Mouse (Mus musculus): ENCODE measurements around the gene Rhno1. TPM values are rescaled to one million over a fixed set of nuclear protein-coding genes. Genes with fewer than 3 reads are reported as not detected.
"Not testable (repeated sequence)": the region's sequence is repeated elsewhere in the genome, so short reads cannot be mapped to it uniquely, and the experiment has no call there.

Gene Rhno1
- polyA plus RNA-seq (2015; fragmentation: Nextera tagmentation; extraction: Ambion mirVana), result 133 and 144 TPM in 2 replicates

DNA sequence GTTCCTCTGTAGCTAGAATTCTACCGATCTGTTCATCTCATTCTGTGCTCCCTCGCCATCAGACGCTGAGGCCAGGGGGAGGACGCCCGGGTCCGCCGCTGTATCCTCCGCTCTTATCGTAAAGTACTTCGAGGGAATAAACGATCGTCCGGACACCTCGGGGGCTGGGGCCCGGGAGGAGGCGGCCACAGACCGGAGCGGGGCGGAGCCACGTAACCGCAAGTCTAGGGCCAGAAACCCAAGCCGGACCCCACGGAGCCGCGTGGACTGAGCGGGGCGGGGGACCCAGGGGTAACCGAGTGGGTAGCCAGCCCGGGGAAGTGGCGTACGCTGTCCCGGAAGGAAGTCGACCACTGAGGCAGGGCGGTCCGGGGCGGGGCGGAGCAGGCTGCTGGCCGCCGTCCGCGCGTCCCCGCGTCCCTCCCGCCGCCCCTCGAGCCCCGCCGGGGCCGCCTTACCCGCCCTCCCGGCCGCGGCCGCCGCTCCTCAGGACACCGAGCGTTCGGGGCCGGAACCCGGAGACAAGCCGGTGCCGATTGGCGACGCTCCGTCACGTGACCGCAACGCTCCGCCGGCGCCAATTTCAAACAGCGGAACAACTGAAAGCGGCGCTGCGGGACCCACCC lies at the start of gene Rhno1, which contains the start of gene Foxm1:
TSS of gene Rhno1 (minus strand) at position 531 of the 626 bp plus-strand sequence.
TSS of gene Foxm1 (plus strand) at position 587 of the 626 bp plus-strand sequence.
- peak; percentile 83 for DNase-seq (ENCODE audit: low spot score)

DNA sequence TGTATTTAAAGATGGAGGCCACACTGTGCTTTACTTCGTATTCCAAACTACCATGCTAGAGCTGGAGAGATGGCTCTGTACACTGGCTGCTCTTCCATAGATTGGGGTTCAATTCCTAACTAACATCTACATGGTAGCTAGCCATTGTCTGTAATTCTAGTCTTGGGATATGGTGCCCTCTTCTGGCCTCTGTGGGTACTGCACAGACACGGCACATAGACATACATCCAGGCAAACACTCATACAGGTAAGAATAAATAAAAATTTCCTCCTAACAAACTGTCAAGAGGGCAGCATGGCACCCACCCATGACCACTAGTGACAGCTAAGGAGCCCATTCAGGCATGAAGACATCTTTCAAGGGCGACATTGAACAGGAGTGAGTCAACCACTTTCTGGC lies 48.4 kb upstream of the Rhno1 start:
- peak; percentile 63 for DNase-seq (ENCODE audit: low spot score)

DNA sequence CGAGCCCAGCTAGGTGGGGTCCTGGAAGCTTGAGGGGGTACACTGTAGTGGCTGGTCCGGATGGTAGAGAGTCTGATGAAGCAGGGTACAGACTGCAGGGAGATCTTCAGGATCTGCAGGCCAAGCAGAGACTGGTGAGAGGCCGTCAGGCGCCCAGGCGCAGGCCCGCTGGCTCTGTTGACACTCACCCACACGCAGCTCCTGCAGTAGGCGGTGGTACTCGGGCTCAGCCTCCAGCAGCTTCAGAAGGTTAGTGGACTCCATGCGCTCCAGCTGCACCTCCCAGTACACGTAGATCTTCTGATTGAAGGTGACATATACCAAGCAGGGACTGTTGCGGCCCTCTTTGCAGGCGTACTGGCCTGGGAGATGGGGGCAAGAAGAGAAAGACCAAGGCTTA lies 47.6 kb upstream of the Rhno1 start:
- DNase-seq (ENCODE audit: low spot score), result no peak

DNA sequence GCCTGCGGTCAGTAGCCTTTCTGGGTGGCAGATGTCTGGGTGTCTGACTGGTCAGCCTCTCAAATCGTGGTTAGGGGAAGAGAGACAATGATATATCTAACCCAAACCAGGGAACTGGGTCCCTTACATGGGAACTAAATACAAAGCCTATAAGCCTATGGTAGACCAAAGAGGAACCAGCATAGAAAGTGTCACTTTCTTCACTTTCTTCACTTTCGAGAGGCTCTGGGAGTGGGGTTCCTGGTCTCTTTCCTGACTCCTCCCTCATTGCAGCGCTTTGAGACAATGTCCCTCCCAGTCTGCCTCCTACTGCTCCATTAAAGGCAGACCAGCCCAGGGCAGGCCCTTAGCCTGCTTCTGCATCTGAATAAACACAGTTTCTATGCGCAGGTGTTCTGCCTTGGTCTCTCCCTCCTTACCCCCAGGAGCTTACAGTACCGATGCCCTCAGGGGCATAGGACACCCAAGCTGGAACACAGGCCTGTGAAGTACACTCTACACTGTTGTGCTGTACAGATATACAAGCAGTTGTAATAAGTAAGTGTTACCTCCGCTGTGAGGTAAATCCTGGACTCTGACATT lies 45.9 kb upstream of the Rhno1 start:
- no peak for DNase-seq (ENCODE audit: low spot score)

DNA sequence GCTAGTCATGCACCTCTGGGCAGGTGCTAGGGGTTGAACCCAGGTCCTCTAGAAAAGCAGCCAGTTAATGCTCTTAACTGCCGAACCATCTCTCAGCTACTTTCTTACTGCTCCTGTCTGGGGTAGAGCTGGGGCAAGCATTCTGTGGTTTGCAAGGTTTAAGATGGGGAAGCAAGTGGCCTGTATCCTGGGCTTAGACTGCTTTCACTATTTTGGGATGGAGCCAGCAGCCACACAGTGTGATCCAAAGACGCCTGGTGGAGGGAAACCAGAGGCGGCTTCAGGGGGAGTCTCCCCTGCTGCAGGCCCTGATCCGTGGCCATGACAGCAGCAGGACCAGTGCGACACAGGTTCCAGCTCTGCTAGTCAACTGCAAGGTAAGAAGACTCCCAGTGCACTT lies 42.0 kb upstream of the Rhno1 start:
- DNase-seq (ENCODE audit: low spot score), result no peak

DNA sequence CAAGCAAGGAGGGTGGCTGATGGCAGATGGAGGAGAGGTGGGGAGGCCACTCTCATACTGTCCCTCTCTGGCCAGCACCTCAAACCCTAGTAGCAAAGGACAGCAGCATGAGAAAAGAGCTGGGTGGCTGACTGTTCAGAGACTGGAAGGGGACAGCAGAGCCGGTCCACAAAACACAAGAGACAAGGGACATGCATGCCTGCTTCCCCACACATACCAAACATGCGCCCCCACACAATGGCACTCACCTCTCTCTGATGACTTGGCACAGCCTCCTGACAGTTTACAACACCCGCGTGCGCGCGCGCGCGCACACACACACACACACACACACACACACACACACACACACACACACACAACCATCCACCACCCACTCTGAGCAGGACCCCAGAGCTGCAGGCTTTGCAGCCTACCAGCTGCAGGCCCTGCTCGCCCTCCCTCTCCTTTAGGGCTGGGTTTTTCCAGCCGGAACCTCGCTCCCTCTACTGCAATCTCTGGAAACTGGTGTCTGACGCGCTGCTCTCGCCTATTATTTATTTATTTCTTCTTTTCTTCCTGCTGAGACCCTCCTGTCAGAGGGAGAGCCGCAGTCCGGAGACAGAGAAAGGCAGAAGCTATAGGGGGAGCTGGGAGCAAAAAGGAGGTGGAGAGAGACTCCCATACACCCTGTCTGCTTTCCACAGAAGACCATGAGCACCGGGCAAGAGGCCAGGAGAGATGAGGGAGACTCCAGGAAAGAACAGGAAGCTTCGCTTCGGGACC lies 36.9 kb upstream of the Rhno1 start:
- DNase-seq (ENCODE audit: low spot score), result no peak

DNA sequence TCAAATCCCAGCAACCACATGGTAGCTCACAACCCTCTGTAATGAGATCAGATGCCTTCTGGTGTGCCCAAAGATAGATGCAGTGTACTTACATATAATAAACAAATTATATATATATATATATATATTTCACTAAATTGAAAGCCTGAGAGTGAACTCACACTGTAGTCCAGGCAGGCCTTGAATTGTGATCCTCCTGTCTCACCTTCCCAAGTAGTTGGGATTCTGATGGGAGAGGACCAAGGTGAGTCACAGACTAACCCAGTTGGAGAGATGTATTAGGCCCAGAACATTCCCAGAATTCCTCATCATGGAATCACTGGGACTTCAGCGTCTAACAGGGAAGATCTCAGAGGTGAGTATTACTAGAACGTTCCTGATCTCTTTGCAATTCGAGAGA lies 36.3 kb upstream of the Rhno1 start, which contains the start of gene Nrip2:
TSS of gene Nrip2 (plus strand) at position 301 of the 400 bp plus-strand sequence.
- DNase-seq (ENCODE audit: low spot score), result no peak

DNA sequence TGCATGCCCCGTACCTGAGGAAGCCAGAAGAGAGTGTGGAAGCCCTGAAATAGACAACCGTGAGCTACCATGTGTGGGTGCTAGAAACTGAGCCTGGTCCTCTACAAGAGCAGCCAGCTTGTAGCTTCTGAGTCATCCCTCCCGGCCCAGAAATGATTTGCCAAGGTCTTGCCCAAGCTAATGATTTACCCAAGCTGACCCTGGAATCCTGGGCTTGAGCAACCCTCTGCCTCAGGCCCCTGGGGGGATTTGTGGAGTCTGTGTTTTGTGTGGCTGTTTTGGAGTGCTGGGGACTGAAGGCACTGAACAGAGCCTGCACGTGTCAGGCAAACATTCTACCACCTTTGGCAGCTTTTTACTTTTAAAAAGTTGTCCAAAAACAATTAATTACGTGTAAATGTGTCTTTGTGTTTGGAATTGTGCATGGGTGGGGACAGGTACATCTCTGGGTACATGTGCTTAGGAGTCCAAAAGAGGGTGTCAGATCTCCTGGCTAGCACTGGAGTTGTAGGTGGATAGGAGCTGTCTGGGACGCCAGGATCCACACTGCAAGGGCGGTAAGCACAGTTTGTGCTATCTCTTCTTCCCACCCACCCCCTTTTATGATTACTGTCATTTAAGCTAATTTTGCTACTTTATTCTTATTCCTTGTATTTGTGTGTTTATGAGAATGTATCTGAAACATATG lies 35.0 kb upstream of the Rhno1 start:
- DNase-seq (ENCODE audit: low spot score), result no peak

DNA sequence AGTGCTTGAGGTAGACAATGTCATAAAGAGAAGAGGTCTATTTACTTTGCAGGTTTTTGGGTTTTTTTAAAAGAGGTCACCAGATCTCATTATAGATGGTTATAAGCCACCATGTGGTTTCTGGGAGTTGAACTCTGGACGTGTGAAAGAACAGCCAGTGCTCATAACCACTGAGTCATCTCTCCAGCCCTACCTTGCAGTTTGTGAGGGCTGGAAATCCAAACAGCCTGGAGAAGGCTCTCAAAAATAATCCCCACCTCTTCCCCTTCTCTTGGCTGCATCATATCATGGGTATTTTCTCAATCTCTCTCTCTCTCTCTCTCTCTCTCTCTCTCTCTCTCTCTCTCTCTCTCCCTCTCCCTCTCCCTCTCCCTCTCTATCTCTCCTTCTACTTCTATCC lies 28.0 kb upstream of the Rhno1 start:
- no peak for DNase-seq (ENCODE audit: low spot score)

DNA sequence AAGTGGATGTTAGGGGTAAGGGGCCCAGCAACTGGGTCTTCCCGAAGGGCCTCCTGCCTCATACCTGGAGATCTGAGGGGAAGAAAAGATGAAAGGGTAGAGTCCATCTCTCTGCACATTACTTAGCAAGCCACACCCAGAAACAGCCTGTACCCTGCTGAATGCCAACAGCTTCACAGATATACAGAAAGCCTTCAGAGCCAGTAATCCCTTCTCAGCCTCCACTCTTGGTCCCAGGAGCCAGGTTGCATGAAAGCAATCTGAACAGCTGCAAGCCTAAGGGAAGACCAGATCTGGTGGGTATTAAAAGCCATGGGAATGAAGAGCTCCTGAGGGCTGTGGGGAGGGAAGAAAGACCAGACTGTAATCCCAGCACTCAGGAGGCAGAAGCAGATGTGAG lies 26.5 kb upstream of the Rhno1 start:
- DNase-seq (ENCODE audit: low spot score), result no peak

DNA sequence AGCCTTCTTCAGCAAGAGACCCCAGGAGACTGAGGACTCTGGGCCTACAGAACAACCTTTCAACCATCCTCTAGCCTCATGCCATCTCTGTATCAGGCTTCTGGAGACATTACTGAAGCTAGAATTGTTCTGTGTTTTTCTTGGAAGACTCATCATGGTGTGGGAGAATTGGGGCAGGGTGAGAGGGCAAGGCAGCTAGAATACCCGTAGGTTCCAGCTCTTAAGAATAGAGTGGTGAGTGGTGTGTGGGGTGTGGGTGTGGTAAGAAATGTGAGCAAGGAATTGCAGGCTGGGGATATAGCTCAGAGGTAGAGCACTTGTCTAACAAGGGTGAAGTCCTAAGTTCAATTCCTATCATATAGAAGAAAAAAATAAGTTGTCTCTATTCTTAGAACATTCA lies 22.3 kb upstream of the Rhno1 start:
- DNase-seq (ENCODE audit: low spot score), result no peak

DNA sequence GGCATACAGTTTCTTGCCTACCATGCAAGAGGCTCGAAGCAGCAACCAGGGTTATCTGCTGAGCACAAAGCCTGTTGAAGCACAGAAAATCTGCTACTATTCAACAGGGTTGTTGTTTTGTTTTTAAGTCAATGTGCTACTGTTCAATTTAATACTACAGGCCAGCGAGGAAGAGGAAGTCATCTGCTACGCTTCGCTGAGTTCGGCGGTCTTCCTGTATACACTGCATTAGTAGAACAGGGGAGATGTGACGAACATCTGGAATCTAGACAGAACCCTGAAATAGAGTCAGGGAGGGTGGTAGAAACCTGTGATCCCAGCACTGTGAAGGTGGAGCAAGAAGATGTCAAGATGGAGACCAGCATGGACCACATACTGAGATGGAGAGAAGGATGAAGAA lies 21.0 kb upstream of the Rhno1 start:
- no peak for DNase-seq (ENCODE audit: low spot score)

DNA sequence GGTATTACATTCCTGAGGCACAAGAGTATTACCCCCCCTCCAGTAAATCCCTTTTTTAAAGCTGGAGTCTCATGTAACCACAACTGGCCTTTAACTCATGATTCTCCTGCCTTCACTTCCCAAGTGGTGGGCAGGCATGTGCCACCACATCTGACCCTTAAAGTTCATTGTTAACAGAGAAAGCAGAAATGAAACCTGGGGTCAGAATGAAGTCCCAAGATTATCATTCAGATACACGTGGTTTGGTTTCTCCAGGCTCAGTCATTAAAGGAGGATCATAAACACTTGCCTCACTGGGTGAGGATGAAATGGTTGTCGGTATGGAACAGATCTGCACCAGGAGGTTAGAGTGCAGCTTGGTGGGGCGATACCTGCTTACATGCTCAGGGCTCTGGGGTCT lies 18.5 kb upstream of the Rhno1 start:
- DNase-seq (ENCODE audit: low spot score), result no peak

DNA sequence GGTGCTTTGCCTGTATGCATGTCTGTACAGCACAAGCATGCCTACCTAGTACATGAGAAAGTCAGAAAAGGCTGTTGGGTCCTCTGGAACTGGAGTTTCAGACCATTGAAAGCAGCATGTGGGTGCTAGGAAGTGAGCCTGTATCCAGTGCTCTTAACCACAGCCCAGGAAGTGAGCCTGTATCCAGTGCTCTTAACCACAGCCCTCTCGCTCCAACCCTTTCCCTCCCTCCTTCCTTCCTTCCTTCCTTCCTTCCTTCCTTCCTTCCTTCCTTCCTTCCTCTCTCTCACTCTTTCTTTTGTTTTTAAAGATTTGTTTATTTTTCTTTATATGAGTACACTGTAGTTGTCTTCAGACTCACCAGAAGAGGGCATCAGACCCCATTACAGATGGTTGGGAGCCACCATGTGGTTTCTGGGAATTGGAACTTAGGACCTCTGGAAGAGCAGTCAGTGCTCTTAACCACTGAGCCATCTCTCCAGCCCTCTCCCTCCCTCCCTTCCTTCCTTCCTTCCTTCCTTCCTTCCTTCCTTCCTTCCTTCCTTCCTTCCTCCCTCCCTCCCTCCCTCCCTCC lies 18.0 kb upstream of the Rhno1 start:
- DNase-seq (ENCODE audit: low spot score), result not testable (repeated sequence)

DNA sequence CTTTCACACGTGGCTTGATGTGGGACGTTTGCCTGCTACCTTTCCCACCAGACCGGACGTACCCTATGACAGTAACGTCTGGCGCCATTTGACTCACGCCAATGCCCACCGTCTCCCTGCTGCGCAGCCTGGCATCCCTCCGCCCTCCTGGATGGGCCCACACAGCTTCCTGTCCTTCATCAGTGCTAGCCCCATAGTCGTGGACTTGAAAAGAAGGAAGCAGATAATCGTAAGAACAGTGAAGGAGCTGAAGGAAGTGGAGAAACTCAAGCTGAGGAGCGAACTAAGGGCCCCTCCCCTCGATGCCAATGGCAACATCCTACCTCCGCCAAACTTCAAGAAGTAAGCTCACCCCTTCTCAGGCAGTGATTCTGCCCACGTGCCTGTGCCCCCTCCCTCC lies 16.9 kb upstream of the Rhno1 start:
- no peak for DNase-seq (ENCODE audit: low spot score)

DNA sequence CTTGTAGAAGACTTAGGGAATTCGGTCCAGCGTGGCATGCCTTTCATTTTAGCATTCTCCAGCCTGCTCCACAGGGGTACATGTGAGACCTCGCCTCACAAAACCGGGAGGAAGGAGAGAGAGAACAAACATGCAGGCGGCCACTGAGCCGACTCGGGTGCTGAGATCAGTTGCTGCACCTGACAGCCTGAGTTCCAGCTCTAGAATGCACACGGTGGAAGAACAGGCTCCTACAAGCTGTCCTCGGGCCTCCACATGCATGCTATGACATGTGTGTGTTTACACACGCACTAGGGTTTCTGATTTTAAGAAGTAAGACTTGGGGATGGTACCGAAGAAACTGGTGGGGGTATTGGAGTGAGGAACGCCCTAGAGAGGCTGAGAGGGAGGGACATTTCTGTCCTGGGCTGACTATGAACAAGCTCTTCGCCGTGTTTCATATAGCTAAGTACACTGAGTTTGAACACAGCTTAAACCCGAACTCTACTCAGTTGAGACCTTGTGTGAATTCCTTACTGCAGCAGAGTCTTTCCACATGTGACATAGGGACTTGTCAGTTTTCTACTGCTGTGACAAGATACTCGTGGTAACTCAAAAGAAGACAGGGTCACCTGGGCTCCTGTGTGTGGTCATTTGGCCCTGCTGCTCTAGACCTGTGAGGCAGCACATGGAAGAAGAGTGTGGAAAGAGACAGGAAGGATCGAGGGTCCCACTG lies 13.8 kb upstream of the Rhno1 start:
- no peak for DNase-seq (ENCODE audit: low spot score)

DNA sequence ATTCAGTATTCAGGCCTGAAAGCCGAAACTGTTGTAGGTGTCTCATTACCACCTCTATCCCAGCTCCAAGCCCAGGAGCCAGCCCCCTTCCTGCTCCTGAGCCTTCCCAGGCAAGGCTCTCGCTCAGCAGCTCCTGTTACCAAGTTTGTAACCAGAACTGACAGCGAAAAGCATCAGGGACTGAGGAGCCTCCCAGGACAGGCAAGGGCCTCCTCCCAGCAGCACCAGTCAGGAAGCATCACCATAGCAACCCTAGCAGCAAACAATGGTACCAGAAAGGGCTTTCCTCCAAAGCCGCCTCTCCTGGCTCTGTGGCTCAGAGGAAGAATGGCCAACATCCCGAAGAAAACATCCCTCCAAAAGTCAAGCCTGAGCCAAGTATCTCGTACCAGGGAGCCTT lies 12.5 kb upstream of the Rhno1 start, which contains the start of the genes Tex52 and Gm44596:
TSS of gene Tex52 (plus strand) at position 265 of the 400 bp plus-strand sequence.
TSS of gene Gm44596 (plus strand) at position 312 of the 400 bp plus-strand sequence.
- DNase-seq (ENCODE audit: low spot score), result no peak

DNA sequence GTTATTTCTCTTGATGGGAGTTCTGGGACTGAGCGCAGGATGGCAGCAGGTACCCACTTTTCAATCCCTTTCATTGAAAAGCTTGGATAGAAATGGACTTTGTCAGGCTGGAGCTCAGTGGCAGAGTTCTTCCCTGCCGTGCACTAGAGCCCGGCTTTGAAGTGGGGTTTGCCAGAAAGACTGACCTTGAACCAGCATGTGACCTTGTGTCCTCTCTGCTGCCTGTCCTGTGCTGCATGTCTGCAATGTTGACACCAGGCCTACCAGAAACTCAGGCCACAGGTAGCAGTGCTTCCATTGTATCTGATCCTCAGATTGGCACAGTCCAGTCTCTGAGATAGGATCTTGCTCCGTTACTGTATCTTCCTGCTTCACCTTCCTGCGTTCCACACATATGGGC lies 7.3 kb upstream of the Rhno1 start:
- DNase-seq (ENCODE audit: low spot score), result no peak

DNA sequence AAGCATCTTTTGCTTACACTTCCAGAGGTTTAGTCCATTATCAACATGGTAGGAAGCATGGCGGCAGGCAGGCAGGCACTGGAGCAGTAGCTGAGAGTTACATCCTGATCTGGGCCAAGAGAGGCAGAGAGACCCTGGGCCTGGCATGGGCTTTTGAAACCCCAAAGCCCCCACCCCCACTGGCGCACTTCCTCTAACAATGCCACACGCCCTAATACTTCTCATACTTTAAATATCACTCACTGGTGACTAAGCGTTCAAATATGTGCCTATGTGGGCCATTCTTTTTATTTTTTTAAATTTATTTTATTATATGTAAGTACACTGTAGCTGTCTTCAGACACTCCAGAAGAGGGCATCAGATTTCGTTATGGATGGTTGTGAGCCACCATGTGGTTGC lies 3.8 kb upstream of the Rhno1 start:
- no peak for DNase-seq (ENCODE audit: low spot score)

DNA sequence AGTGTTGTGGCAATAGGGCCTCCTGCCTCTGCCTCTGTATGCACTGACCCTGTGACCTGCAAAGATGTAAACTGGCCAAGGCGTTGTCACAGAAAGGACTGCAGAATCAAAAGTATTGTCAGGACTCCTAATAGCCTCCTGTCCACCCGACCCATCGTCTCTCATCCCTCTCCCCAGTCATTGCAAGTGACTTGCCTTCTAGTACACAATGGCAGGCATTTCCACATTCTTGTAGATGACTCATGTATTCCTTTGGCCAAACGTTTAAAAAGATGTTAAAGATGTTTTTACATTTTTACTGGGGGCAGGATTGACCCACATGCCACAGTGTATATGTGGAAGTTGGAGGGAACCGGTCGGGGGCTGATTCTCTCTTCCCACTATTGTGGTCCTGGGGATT lies 2.0 kb upstream of the Rhno1 start:
- DNase-seq (ENCODE audit: low spot score), result no peak
